Mouse (Mus musculus) adrenal gland, adult (tissue): ENCODE measurements at regions not wholly inside any gene's neighbourhood (a gene's known extent, or its start where the extent isn't known, plus 50 kb on each side); places are given as distances from the start of the nearest gene placed in this dataset.

Experiments
- DNase-seq, 2 experiments: peaks; one replicate each; pipeline ENCODE4 v3.0.0; 2022 to 2023; ENCODE audit warnings: low spot score in 1 of 2; ENCODE audit not compliant: inconsistent age in 2 of 2

DNA sequence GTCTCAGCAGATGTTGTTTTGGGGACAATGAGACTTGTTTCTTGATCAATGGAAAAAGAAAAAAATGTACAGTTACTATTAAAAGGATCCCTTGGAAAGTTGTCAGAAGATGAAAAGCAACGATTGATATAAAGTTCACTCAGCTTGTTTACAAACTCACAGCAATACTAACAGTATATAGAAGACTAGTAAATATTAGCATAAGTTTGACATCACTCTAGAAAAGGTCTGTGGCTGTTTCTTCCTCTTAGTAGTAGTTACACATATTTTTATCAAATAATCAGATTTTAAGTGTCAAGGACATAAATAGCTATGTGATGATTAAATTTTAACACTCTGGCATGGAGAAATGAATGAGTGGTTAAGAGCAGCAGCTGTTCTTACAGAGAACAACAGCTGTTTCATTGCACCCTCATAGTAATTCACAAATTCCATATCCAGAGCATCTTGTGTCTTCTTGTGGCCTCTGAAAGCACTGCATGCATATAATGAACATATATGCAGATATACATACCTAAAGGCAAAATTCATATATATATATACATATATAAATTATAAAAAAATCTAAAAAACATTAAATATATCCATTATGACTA lies 179.1 kb upstream of the Pcdh10 start:
- DNase-seq = no peak

- DNase-seq = no peak
Measured at GRCm38 (mm10) chr3:45204392-45205043, 173.7 kb upstream of the Pcdh10 start.

GRCm38 (mm10) chr3:45231641-45232433 lies 146.4 kb upstream of the Pcdh10 start:
- DNase-seq = no peak

DNA sequence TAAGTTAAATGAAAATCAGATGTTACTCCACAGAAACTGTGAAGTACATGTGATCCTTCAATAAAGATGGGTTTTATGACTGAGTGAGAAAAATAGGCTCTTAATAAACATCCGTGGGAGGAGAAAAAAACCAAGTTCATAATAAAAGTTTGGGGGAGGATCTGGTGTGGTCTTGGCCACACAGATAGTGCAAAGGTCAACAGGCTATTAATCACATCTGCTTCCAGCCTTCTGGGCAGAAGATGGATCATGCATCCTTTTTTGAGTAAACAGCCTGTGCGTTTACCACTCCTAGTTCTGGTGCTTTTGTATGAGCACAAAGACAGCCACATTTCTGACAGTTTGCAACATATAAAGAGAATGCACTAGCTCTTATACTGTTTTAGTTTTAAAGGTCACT lies 139.7 kb upstream of the Pcdh10 start:
- no peak for DNase-seq

- DNase-seq = no peak
Measured at GRCm38 (mm10) chr3:45245456-45245855, 132.7 kb upstream of the Pcdh10 start.

GRCm38 (mm10) chr3:45246601-45247000 lies 131.6 kb upstream of the Pcdh10 start:
- no peak for DNase-seq

DNA sequence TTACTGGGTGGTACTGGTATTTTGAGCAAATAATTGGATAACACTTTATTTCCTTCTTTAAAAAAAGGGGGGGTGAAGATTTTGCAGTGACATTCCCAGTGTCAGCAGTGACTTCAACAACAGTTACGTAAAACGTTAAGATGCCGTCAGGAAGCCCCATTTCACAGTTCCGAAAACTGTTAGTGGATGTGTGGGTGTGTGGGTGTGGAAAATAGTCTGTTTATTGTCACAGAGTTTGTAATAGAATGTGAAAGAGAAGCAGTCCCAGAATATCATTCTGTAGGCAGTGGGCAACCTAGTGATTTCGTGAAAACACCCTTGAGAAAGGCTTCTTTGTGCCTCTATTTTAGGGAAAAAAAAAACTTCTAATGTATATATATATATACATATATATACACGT lies 101.4 kb upstream of the Pcdh10 start:
- no peak for DNase-seq

DNA sequence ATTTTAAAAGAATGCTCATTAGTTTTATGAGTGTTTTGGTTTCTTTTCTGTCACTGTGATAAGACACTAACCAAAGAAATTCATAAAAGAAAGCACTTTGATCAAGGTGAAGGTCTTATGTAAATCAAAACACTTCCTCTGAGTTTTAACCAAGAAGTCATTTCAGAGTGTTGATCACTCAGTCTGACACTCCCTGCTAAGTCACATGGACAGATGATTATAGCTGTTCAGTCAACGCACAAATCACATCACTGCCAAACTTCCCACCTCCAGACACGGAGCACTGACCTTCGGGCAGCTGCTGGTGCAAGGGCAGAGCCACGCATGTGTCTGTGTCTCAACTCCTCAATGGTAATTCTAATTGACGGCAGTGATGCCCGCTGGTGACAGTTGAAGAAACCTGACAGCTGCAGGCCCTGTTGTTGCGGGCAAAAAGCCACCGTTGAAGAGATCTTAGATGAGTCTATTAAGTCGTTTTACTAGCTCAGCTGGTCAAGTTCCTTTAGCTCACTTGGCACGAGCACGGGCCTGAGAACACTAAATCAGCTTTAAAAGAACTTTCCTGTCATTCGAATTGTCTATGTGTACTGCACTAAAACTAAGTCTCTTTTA lies 80.8 kb upstream of the Pcdh10 start:
- peak in 1 of 2 experiments; percentile 46 for DNase-seq

DNA sequence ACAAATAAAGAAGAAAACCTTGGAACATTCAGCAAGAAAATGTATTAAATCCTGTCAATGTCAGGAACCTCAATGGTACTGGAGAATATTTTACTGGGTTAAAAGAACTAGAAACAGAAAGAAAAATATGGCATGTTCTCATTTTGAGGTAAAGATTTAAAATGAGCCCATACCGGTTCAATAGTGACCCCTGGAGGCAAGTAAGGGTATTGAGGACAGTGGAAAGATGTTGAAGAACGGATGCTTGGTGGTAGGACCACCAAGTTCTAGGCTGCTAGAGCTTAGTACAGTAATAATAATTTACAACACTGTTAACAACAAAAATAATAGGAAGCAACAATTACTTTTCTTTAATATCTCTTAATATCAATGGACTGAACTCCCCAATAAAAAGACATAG lies 58.9 kb upstream of the Pcdh10 start:
- DNase-seq = no peak
